Mouse (Mus musculus): ENCODE measurements around the gene Nav2.

GRCm38 (mm10) chr7:49234288-49234687 is 325.8 kb downstream of the Nav2 start:
- TF ChIP-seq CTCF (IDR thresholded peaks at IDR 0.05) (no peak), POLR2A (IDR thresholded peaks at IDR 0.05; ENCODE audit: insufficient read depth, low read depth, low read length) (no peak), EP300 (IDR thresholded peaks at IDR 0.05; ENCODE audit: insufficient read depth, low read depth, low read length) (no peak)

Measured in heart, adult 2 months (tissue).